Mouse (Mus musculus) megakaryocyte, embryonic 14.5 days (primary cell): ENCODE data around the gene Gm5416.
"Not testable (repeated sequence)": the region's sequence is repeated elsewhere in the genome, so short reads cannot be mapped to it uniquely, and the experiment has no call there.

Experiments
- FLI1 ChIP-seq: IDR thresholded peaks from 2 replicates; pipeline ENCODE4 v1.6.1; 2012; ENCODE audit warnings: low read length, inconsistent platforms, mixed read lengths
- GATA1 ChIP-seq: IDR thresholded peaks from 3 replicates; pipeline ENCODE4 v1.6.1; 2012; ENCODE audit warnings: mixed read lengths, low read length, inconsistent platforms, borderline replicate concordance

DNA sequence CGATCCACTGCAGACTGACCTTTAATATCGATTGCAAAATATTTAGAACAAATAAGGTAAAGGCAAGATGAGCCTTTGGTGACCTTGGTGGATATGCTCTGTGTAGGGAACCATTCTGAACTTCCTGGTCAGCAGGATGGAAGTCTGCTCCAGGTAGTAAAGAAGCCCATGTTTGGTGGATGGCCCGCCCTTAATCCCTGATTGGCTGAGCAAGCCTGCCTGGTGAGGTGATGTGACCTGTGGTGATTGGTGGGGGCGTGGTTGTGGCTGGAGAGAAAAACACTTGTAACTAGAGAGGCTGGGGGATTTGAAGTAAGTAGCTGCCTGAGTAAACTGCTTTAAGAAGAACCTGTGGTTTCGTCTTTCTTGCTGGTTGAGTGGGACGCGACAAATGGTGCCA, 11.0 kb downstream of the Gm5416 start, which contains the start of gene 2010005H15Rik:
- TF ChIP-seq GATA1, FLI1: not testable (repeated sequence)
